Mouse (Mus musculus): ENCODE data around the gene Rab14.

The Rab14 gene

GRCm38 (mm10) chr2:35200898-35201668 is at the start of gene Rab14:
Rab14 (minus strand) TSS chr2:35201120.
- TF ChIP-seq GATA4 (IDR thresholded peaks at IDR 0.05; ENCODE audit: insufficient replicate concordance, low read length): no peak

- no peak for TF ChIP-seq GATA4 (IDR thresholded peaks at IDR 0.05; ENCODE audit: insufficient replicate concordance, low read length)
Measured at GRCm38 (mm10) chr2:35247763-35248162, 46.8 kb upstream of the Rab14 start.

- TF ChIP-seq GATA4 (IDR thresholded peaks at IDR 0.05; ENCODE audit: insufficient replicate concordance, low read length): no peak
Measured at GRCm38 (mm10) chr2:35244241-35244640, 43.3 kb upstream of the Rab14 start.

- no peak for TF ChIP-seq GATA4 (IDR thresholded peaks at IDR 0.05; ENCODE audit: insufficient replicate concordance, low read length)
Measured at GRCm38 (mm10) chr2:35235021-35235420, 34.1 kb upstream of the Rab14 start.

GRCm38 (mm10) chr2:35233898-35234297 is 33.0 kb upstream of the Rab14 start:
- TF ChIP-seq GATA4 (IDR thresholded peaks at IDR 0.05; ENCODE audit: insufficient replicate concordance, low read length): no peak

- no peak for TF ChIP-seq GATA4 (IDR thresholded peaks at IDR 0.05; ENCODE audit: insufficient replicate concordance, low read length)
Measured at GRCm38 (mm10) chr2:35232595-35233445, 31.9 kb upstream of the Rab14 start.

GRCm38 (mm10) chr2:35231871-35232270 is 31.0 kb upstream of the Rab14 start:
- no peak for TF ChIP-seq GATA4 (IDR thresholded peaks at IDR 0.05; ENCODE audit: insufficient replicate concordance, low read length)

- no peak for TF ChIP-seq GATA4 (IDR thresholded peaks at IDR 0.05; ENCODE audit: insufficient replicate concordance, low read length)
Measured at GRCm38 (mm10) chr2:35230215-35230614, 29.3 kb upstream of the Rab14 start.

- TF ChIP-seq GATA4 (IDR thresholded peaks at IDR 0.05; ENCODE audit: insufficient replicate concordance, low read length): no peak
Measured at GRCm38 (mm10) chr2:35228145-35228544, 27.2 kb upstream of the Rab14 start.

- TF ChIP-seq GATA4 (IDR thresholded peaks at IDR 0.05; ENCODE audit: insufficient replicate concordance, low read length): no peak
Measured at GRCm38 (mm10) chr2:35224285-35224684, 23.4 kb upstream of the Rab14 start.

- no peak for TF ChIP-seq GATA4 (IDR thresholded peaks at IDR 0.05; ENCODE audit: insufficient replicate concordance, low read length)
Measured at GRCm38 (mm10) chr2:35222822-35223391, 22.0 kb upstream of the Rab14 start.

GRCm38 (mm10) chr2:35218736-35219135 is 17.8 kb upstream of the Rab14 start:
- TF ChIP-seq GATA4 (IDR thresholded peaks at IDR 0.05; ENCODE audit: insufficient replicate concordance, low read length): no peak

- TF ChIP-seq GATA4 (IDR thresholded peaks at IDR 0.05; ENCODE audit: insufficient replicate concordance, low read length): no peak
Measured at GRCm38 (mm10) chr2:35216701-35217100, 15.8 kb upstream of the Rab14 start.

- TF ChIP-seq GATA4 (IDR thresholded peaks at IDR 0.05; ENCODE audit: insufficient replicate concordance, low read length): no peak
Measured at GRCm38 (mm10) chr2:35215363-35215762, 14.4 kb upstream of the Rab14 start.

- no peak for TF ChIP-seq GATA4 (IDR thresholded peaks at IDR 0.05; ENCODE audit: insufficient replicate concordance, low read length)
Measured at GRCm38 (mm10) chr2:35214881-35215358, 14.0 kb upstream of the Rab14 start.
